Mouse (Mus musculus): Measurements from ENCODE around the gene Pdcd6. TPM values are rescaled to one million over a fixed set of nuclear protein-coding genes. Genes with fewer than 3 reads are reported as not detected.

Gene Pdcd6
- polyA plus RNA-seq, 1 experiment from 2014 or later, result 105 TPM

Other genes with a start within 250 kb of the Pdcd6 start
- 0.22 TPM in 1 of 2 replicates, not detected in the other for gene Slc9a3, start 196.1 kb downstream of the Pdcd6 start, polyA plus RNA-seq (2015; fragmentation: Nextera tagmentation; extraction: Ambion mirVana)
- gene Exoc3, start 108.8 kb downstream of the Pdcd6 start, polyA plus RNA-seq (2015; fragmentation: Nextera tagmentation; extraction: Ambion mirVana), result 61.9 and 65.7 TPM in 2 replicates
- 1.4 and 1.5 TPM in 2 replicates for gene Ahrr, start 25.2 kb downstream of the Pdcd6 start, polyA plus RNA-seq (2015; fragmentation: Nextera tagmentation; extraction: Ambion mirVana)
- gene Sdha, start 32.7 kb upstream of the Pdcd6 start, polyA plus RNA-seq (2015; fragmentation: Nextera tagmentation; extraction: Ambion mirVana), result 727 and 827 TPM in 2 replicates
- 40.8 and 49.0 TPM in 2 replicates for gene Ccdc127, start 32.7 kb upstream of the Pdcd6 start, polyA plus RNA-seq (2015; fragmentation: Nextera tagmentation; extraction: Ambion mirVana)
- 12.8 and 14.7 TPM in 2 replicates for gene Lrrc14b, start 46.4 kb upstream of the Pdcd6 start, polyA plus RNA-seq (2015; fragmentation: Nextera tagmentation; extraction: Ambion mirVana)
- 4.3 and 4.5 TPM in 2 replicates for gene Zfp72, start 73.3 kb upstream of the Pdcd6 start, polyA plus RNA-seq (2015; fragmentation: Nextera tagmentation; extraction: Ambion mirVana)
- 44.8 and 196 TPM in 2 replicates for gene Ftl1-ps1, start 82.1 kb upstream of the Pdcd6 start, polyA plus RNA-seq (2015; fragmentation: Nextera tagmentation; extraction: Ambion mirVana)
- 15.0 and 18.3 TPM in 2 replicates for gene Zfp825, start 176.4 kb upstream of the Pdcd6 start, polyA plus RNA-seq (2015; fragmentation: Nextera tagmentation; extraction: Ambion mirVana)

Measured in heart, embryonic 16.5 days (tissue).